Mouse (Mus musculus) adrenal gland (tissue): ENCODE results near the gene 2210408I21Rik.
"Not testable (repeated sequence)": the region's sequence is repeated elsewhere in the genome, so short reads cannot be mapped to it uniquely, and the experiment has no call there.

Experiments used
- intact Hi-C: fragments of 180-260 bp; cut with DNase I; formaldehyde crosslinking; loops from one replicate; pipeline ENCODE4 v1.15.1; 2025
- long read RNA-seq, 2 experiments: library from polyadenylated mRNA; unstranded; transcript quantifications; one replicate each; pipeline ENCODE4 v2.0.0; 2020; ENCODE audit warnings: borderline replicate concordance in 1 of 2; ENCODE audit not compliant: insufficient replicate concordance in 1 of 2

Gene 2210408I21Rik
- long read RNA-seq, experiment 1, partial matches to known transcripts: 3 of 7 reads
- long read RNA-seq, experiment 1, other reads (novel, unspliced or antisense): 0 of 7 reads
- long read RNA-seq, experiment 2, partial matches to known transcripts: 0 of 3 reads
- long read RNA-seq, experiment 2, other reads (novel, unspliced or antisense): 0 of 3 reads

DNA sequence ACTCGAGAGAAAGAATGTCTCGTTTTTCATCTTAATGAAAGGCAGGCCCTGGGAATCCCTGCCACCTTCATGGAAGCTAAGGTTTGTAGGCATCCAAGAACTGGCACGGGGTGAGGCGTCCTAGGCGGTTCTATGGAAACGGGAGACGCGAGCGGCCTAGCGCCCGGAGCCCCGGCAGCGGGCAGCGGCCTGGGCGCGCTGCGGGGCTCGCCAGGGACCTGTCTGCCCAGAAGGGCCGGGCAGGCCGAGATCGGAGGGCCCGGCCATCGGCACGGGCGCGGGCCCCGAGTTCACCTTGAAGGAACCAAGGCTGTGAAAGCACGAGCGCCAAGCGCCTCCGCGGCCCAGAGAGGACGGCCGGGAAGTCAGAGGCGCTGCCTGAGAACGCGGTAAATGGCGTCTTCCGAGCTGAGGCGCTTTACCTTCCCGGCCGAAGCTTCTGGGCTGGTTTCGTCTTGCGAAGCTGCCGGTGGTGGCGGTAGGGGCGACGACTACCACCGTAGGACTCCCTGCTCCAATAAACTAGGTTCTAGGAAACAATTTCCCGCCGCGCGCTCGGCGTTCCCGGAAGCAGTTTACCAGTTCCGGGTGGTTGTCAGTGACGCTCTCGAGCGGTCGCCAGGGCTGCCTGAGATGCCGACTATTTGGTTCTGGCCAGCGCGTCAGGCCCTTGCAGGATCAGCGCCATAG lies at the start of gene 2210408I21Rik, which contains the start of gene Slf1:
2210408I21Rik (plus strand) TSS at position 610 of the 690 bp plus-strand sequence.
Slf1 (minus strand) TSS at position 543 of the 690 bp plus-strand sequence.
- intact Hi-C loops: no loop called here

GRCm38 (mm10) chr13:77092876-77093275 lies 42.5 kb upstream of the 2210408I21Rik start:
- intact Hi-C loops: not testable (repeated sequence)

DNA sequence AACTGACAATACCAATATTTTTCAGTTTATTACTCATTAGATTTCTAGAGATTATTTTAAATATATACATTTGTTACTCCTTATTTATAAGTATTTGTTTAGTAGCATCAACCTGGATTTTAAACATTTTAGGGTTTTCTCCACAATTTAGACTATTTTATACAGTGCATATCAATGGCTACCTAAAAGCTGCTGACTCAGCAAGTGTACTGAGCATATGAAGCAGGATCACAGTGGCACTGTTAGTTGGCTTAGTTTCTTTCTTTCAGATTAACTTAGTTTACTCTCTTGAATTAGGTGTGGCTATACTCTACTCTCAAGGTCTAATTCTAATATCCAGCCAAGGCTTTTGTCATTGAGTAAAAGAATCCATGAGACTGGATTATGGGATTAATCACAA lies 27.6 kb upstream of the 2210408I21Rik start:
- intact Hi-C loops: no loop called here

DNA sequence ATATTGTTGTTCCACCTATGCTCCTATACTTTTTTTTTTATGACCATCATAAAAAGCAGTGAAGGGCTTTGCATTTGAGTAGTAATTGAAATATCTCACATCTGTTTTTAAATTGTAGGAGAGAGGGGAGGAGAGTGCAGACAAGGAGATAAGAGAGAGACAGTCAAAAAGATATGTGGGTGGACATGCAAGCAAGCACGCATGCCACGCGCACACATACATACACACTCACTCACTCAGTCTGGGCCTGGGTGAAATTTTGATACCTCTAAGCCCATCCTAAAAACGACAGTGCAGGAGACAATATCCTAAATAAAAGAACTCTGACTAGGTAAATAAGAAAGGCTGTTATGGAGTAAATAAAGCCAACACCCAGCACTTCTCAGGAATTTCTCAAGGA lies 16.6 kb upstream of the 2210408I21Rik start:
- intact Hi-C loops: no loop called here

DNA sequence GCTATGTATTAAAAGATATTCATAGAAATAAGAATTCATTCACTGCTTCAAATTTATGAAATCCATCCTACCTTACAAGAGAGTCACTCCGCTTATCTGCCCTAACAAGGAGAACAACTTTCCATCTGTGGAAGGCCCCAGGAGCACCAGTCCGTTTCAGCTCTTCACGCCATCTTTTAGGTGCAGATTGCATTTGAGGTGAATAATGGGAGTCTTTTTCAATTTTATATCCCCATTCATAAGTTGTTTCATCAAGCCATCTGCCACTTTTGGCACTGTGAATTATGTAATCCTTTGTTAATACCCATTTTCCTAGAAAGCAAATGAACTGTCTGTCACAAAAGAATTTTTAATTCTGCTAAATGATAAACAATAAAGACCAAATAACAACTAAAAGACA lies 10.2 kb upstream of the 2210408I21Rik start:
- intact Hi-C loops: no loop called here

GRCm38 (mm10) chr13:77128240-77128639 lies 7.1 kb upstream of the 2210408I21Rik start:
- intact Hi-C loops: no loop called here

DNA sequence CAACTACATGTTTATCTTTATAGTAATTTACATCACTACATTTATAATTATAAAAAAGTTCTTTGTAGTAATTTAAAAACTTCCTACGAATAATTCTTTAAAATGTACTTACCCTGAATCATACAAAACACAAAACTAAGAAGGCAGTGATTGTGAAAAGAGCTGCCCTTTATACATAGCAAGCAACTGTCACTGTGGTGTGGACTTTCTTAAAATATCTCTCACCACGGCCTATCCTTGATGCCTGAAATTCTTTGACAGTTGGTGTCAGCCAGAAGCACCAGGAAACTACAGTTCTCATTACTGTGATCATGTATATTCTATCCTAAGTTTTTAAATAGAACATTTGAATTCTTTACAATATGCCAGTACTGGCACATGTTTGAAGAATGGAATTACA lies 4.2 kb upstream of the 2210408I21Rik start:
- intact Hi-C loops: no loop called here

DNA sequence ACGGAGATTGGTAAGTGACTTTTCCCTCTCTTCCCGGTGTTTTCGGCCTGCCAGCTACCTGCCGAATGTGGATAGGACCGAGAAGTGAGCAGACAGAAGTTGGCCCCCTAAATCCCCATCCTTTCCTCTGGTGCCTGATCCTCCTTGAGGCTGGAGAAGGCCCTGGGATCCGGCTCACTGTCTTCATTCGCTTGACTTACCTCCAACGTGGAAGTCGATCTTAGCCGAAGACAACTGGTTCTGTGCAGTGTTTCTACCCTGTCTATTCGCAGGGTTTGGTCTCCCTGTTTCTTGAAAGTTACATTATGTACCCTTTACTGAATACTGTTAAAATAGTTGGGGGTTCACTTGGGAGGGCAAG lies 261 bp downstream of the 2210408I21Rik start:
- intact Hi-C loops: no loop called here

- intact Hi-C loops: no loop called here
Measured at GRCm38 (mm10) chr13:77140890-77141289, 5.5 kb downstream of the 2210408I21Rik start.

GRCm38 (mm10) chr13:77177931-77178330 lies 42.6 kb downstream of the 2210408I21Rik start:
- intact Hi-C loops: no loop called here

DNA sequence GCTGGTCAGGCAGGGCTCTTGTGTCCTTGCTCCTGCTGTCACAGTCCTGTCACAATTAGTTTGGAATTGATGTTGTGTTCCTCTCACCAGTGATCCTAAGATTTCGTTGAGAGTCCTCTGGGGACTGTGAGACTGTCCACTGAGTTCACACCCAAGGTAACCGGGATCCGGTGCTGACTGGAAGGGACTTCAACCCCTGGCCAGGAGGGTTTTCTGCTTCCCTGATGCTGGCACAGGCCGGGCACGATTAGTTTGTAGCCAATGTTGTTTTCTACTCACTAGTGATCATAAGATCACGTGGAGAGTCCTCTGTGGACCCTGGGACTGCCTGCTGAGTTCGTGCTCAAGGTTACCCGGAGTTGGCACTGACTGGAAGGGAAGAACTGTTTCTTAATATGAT lies 55.3 kb downstream of the 2210408I21Rik start:
- intact Hi-C loops: no loop called here

DNA sequence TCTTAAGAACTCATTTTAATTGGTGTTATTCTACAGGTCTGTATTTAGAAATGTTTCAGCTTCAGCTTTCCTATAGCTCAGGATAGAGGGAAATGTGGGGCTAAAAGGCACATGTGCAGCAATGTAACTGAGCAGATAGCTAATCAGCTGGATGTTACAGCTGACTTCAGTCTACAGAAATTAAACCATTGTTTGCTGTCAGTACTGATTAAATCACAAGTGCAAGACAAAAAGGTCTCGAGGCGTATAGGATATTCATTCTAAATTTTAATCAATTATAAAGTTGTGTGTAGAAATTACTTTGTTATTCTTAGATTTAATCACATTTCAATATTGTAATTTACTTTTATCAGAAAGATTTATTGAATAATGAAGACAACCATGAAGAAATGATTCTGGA lies 56.9 kb downstream of the 2210408I21Rik start:
- intact Hi-C loops: no loop called here

DNA sequence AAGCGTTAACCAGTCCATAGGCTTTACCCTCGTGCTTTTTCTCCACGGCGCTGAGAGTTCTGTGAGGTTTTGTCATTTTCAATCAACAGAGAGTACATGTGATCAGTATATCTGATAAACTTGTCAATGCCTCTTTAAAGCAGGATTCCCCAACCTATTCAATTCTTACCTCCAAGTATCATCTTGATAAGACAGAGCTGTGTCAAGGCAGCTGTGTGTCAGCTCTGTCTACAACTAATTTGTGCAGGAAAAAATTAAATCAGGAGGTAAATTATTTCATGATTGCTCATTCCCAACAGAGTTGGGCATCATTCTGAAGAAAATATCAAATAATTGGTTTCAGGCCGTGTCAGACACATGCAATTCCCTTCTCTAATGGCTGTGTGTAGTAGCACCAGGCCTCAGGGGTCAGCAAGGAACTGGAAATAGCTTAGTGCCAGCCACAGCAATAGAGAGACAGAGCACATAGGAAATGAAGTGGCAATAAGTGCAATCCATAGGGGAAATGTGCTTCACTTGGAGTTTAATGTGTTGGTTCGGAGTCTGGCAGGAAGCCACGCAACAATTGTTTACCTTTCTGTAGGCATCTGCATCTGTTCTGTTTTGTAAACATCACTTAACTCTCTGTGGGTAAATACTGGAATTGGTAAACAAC lies 73.6 kb downstream of the 2210408I21Rik start:
- intact Hi-C loops: no loop called here

DNA sequence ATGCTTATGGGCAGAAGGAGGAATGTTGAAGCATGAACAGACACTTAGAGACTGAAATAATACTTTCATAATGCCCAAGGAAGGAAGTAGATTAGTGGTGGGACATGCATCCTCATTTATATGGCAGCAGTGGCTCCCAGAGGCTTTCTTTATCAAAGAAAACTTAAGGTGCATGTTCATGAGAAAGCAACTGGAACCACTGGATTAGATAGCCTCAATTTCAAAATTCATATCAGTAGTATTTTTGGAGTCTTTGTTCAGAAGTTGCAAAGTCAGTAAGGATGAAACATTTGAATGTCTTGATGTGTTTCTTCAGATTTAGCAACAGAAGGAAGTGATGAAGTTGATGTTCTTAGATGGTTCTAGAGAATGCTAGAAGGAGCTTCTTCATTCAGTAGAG lies 77.9 kb downstream of the 2210408I21Rik start:
- intact Hi-C loops: loop anchor here (5.0 kb wide), 1 partner anchor 246 kb away; no protein-coding TSS in a partner anchor

DNA sequence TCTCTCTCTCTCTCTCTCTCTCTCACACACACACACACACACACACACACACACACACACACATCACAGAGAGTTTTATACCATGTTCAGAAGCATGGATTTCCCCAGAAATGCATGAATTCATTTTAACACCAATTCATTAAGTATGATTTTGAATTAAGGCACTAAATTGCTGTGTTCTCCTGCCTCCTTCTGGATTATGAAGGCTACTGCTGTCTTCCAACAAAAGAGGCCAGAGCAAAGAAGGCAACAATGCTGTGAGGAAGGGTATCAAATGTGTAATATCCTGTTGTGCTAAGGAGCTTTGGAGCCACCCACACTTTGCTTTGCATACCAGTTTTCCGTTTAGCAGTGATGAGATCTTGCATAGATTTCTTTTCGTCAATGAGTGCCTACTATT lies 80.1 kb downstream of the 2210408I21Rik start:
- intact Hi-C loops: no loop called here

GRCm38 (mm10) chr13:77217672-77218280 lies 82.4 kb downstream of the 2210408I21Rik start:
- intact Hi-C loops: no loop called here

DNA sequence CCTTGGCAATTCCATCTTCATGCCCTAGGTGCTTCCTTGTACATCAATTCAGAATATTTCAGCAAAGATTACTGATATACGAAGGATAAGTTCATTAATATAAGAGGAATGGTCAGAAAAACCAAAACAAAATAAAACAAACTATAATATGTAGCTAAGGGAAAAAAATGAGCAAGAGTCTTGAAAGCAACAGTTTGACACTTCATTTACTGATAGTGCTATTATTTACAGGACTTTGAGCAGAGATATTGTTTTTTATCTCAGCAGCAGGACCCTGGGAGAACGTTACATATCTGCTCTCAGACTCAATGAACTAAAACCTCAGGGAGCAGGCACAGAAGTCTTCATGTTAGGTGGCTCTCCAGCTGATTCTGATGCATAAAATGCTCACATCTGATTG lies 85.7 kb downstream of the 2210408I21Rik start:
- intact Hi-C loops: no loop called here

GRCm38 (mm10) chr13:77256541-77256940 lies 121.2 kb downstream of the 2210408I21Rik start:
- intact Hi-C loops: no loop called here

- intact Hi-C loops: no loop called here
Measured at GRCm38 (mm10) chr13:77262715-77263338, 127.5 kb downstream of the 2210408I21Rik start.

- intact Hi-C loops: no loop called here
Measured at GRCm38 (mm10) chr13:77263400-77264179, 128.2 kb downstream of the 2210408I21Rik start.

- intact Hi-C loops: no loop called here
Measured at GRCm38 (mm10) chr13:77264481-77264880, 129.1 kb downstream of the 2210408I21Rik start.
